Mouse (Mus musculus) thymus, adult 2 months (tissue): Measurements from ENCODE around the gene Defb19.

Experiments
- CTCF ChIP-seq: fragments of 200-500 bp; IDR thresholded peaks from 2 replicates; pipeline ENCODE4 v1.5.1; 2012; ENCODE audit warnings: mild to moderate bottlenecking, control low read depth, low read length, moderate library complexity, borderline replicate concordance; ENCODE audit not compliant: control insufficient read depth, poor library complexity, insufficient read depth; ENCODE audit errors: extremely low read depth
- POLR2A ChIP-seq: fragments of 200-500 bp; IDR thresholded peaks from 2 replicates; pipeline ENCODE4 v1.6.1; 2012; ENCODE audit warnings: mild to moderate bottlenecking, low read length, control low read depth, moderate library complexity; ENCODE audit not compliant: control insufficient read depth, poor library complexity, insufficient read depth; ENCODE audit errors: extremely low read depth

- no peak for TF ChIP-seq POLR2A
- TF ChIP-seq CTCF = no peak
Observed at GRCm38 (mm10) chr2:152543478-152543877, 36.6 kb downstream of the Defb19 start.
